Mouse (Mus musculus): Measurements from ENCODE around the gene Vac14. TPM values are rescaled to one million over a fixed set of nuclear protein-coding genes. Genes with fewer than 3 reads are reported as not detected.

Gene Vac14
- polyA plus RNA-seq, 1 experiment from 2014 or later: 20.3 TPM

GRCm38 (mm10) chr8:110710593-110710992 is 92.2 kb downstream of the Vac14 start:
- H3K4me2 ChIP-seq: no peak overlapping the region
- no peaks in the 10 kb centered on the region for H3K27me3 ChIP-seq
- peaks cover 9% of the 10 kb centered on the region for H3K4me1 ChIP-seq
- ATAC-seq: no peak
- WGBS: 67% methylated on average over 3 of the region's 3 CpGs
- H3K27ac ChIP-seq: no peak overlapping the region
- peaks cover 62% of the 10 kb centered on the region for H3K36me3 ChIP-seq (ENCODE audit: poor library complexity, severe bottlenecking)
- no peaks in the 10 kb centered on the region for H3K9me3 ChIP-seq (replicated peaks)
- no peak overlapping the region for H3K4me3 ChIP-seq
- H3K9ac ChIP-seq: no peak overlapping the region

- ATAC-seq: no peak
These were observed 93.0 kb downstream of the Vac14 start for GRCm38 (mm10) chr8:110711271-110711934.

GRCm38 (mm10) chr8:110713073-110713472 is 94.7 kb downstream of the Vac14 start:
- Histone ChIP-seq H3K27me3 (no peaks in the 10 kb centered on the region), H3K4me2 (no peak overlapping the region), H3K9ac (no peak overlapping the region), H3K4me3 (no peak overlapping the region), H3K27ac (no peak overlapping the region), H3K9me3 (replicated peaks) (no peaks in the 10 kb centered on the region), H3K4me1 (peaks cover 19% of the 10 kb centered on the region), H3K36me3 (ENCODE audit: poor library complexity, severe bottlenecking) (peaks cover 63% of the 10 kb centered on the region)
- no peak for ATAC-seq
- WGBS: 90% methylated on average over 7 of the region's 7 CpGs

More at GRCm38 (mm10) chr8:110711271-110711934, 93.0 kb downstream of the Vac14 start:
- 82% methylated on average over 13 of the region's 13 CpGs for WGBS
- no peaks in the 10 kb centered on the region for H3K27me3 ChIP-seq
- H3K27ac ChIP-seq: no peak overlapping the region; the same call in 1 of the 2 replicates
- peaks cover 66% of the 10 kb centered on the region for H3K36me3 ChIP-seq (ENCODE audit: poor library complexity, severe bottlenecking)
- peaks cover 17% of the 10 kb centered on the region for H3K4me1 ChIP-seq
- no peak overlapping the region for H3K9ac ChIP-seq
- no peak overlapping the region for H3K4me2 ChIP-seq
- no peak overlapping the region for H3K4me3 ChIP-seq
- H3K9me3 ChIP-seq (replicated peaks): no peaks in the 10 kb centered on the region

GRCm38 (mm10) chr8:110714827-110715519 is 96.6 kb downstream of the Vac14 start:
- H3K4me3 ChIP-seq: no peak overlapping the region
- H3K4me1 ChIP-seq: peaks cover 34% of the 10 kb centered on the region
- no peaks in the 10 kb centered on the region for H3K27me3 ChIP-seq
- no peak overlapping the region for H3K4me2 ChIP-seq
- H3K9ac ChIP-seq: no peak overlapping the region
- H3K9me3 ChIP-seq (replicated peaks): no peaks in the 10 kb centered on the region
- peak; percentile 34; the same call in 1 of the 2 replicates for ATAC-seq
- peaks cover 57% of the 10 kb centered on the region for H3K36me3 ChIP-seq (ENCODE audit: poor library complexity, severe bottlenecking)
- WGBS: 72% methylated on average over 15 of the region's 15 CpGs
- peak overlapping the region; percentile 76 for H3K27ac ChIP-seq

GRCm38 (mm10) chr8:110716075-110716474 is 97.7 kb downstream of the Vac14 start:
- H3K36me3 ChIP-seq (ENCODE audit: poor library complexity, severe bottlenecking): peaks cover 47% of the 10 kb centered on the region
- H3K9ac ChIP-seq: no peak overlapping the region

GRCm38 (mm10) chr8:110717131-110717530 is 98.7 kb downstream of the Vac14 start:
- H3K4me1 ChIP-seq: peaks cover 44% of the 10 kb centered on the region
- H3K27me3 ChIP-seq: no peaks in the 10 kb centered on the region
- H3K9ac ChIP-seq: 0 out of 2 replicates have a peak overlapping the region, but pooled peaks have one; percentile 18
- WGBS: 81% methylated on average over 7 of the region's 7 CpGs
- no peak for ATAC-seq
- no peak overlapping the region for H3K4me2 ChIP-seq
- H3K36me3 ChIP-seq (ENCODE audit: poor library complexity, severe bottlenecking): peaks cover 36% of the 10 kb centered on the region
- H3K9me3 ChIP-seq (replicated peaks): no peaks in the 10 kb centered on the region
- H3K27ac ChIP-seq: no peak overlapping the region
- no peak overlapping the region for H3K4me3 ChIP-seq

More at GRCm38 (mm10) chr8:110716075-110716474, 97.7 kb downstream of the Vac14 start:
- Histone ChIP-seq H3K27me3 (no peaks in the 10 kb centered on the region), H3K9me3 (replicated peaks) (no peaks in the 10 kb centered on the region), H3K4me3 (no peak overlapping the region), H3K27ac (peak overlapping the region; percentile 76), H3K4me1 (peaks cover 44% of the 10 kb centered on the region), H3K4me2 (no peak overlapping the region)
- WGBS: 61% methylated on average over 4 of the region's 4 CpGs
- peak; percentile 41; the same call in 1 of the 2 replicates for ATAC-seq

GRCm38 (mm10) chr8:110718209-110718968 is 100.0 kb downstream of the Vac14 start:
- Histone ChIP-seq H3K9me3 (replicated peaks) (no peaks in the 10 kb centered on the region), H3K4me3 (no peak overlapping the region), H3K27me3 (no peaks in the 10 kb centered on the region), H3K9ac (no peak overlapping the region), H3K4me1 (peaks cover 57% of the 10 kb centered on the region), H3K27ac (peak overlapping the region; percentile 40), H3K4me2 (no peak overlapping the region), H3K36me3 (ENCODE audit: poor library complexity, severe bottlenecking) (peaks cover 24% of the 10 kb centered on the region)
- no peak for ATAC-seq
- WGBS: 91% methylated on average over 8 of the region's 8 CpGs

GRCm38 (mm10) chr8:110718969-110719670 is 100.7 kb downstream of the Vac14 start:
- Histone ChIP-seq H3K4me3 (no peak overlapping the region), H3K4me1 (peaks cover 64% of the 10 kb centered on the region), H3K36me3 (ENCODE audit: poor library complexity, severe bottlenecking) (peaks cover 24% of the 10 kb centered on the region), H3K27ac (peak overlapping the region; percentile 82), H3K4me2 (no peak overlapping the region), H3K27me3 (no peaks in the 10 kb centered on the region), H3K9me3 (replicated peaks) (no peaks in the 10 kb centered on the region), H3K9ac (peak overlapping the region; percentile 92; the same call in 1 of the 2 replicates)
- ATAC-seq: no peak
- WGBS: 53% methylated on average over 12 of the region's 12 CpGs

GRCm38 (mm10) chr8:110719898-110720653 is 101.7 kb downstream of the Vac14 start:
- Histone ChIP-seq H3K4me3 (peak overlapping the region; percentile 76), H3K4me2 (peak overlapping the region; percentile 75), H3K27ac (peak overlapping the region; percentile 82; the same call in 1 of the 2 replicates), H3K4me1 (peaks cover 70% of the 10 kb centered on the region), H3K27me3 (no peaks in the 10 kb centered on the region), H3K36me3 (ENCODE audit: poor library complexity, severe bottlenecking) (peaks cover 17% of the 10 kb centered on the region), H3K9ac (peak overlapping the region; percentile 92), H3K9me3 (replicated peaks) (no peaks in the 10 kb centered on the region)
- WGBS: 61% methylated on average over 6 of the region's 6 CpGs
- no peak for ATAC-seq

GRCm38 (mm10) chr8:110720685-110721598 is 102.6 kb downstream of the Vac14 start, which contains the start of gene Mtss1l:
Gene Mtss1l (plus strand): TSS chr8:110721476.
- Histone ChIP-seq H3K9me3 (replicated peaks) (no peaks in the 10 kb centered on the region), H3K27ac (peak within 1 kb of the TSS; percentile 82), H3K4me1 (peaks cover 71% of the 10 kb centered on the region), H3K27me3 (no peaks in the 10 kb centered on the region), H3K4me2 (peak within 1 kb of the TSS; percentile 75), H3K36me3 (ENCODE audit: poor library complexity, severe bottlenecking) (peaks cover 13% of the 10 kb centered on the region; the same call in 1 of the 2 replicates), H3K9ac (peak within 1 kb of the TSS; percentile 92), H3K4me3 (peak within 1 kb of the TSS; percentile 76)
- ATAC-seq: peak; percentile 78
- 6% methylated on average over 35 of the region's 75 CpGs for WGBS
